Mouse (Mus musculus) cerebellum, adult (tissue): ENCODE results near the gene Spast.
"Not testable (repeated sequence)": the region's sequence is repeated elsewhere in the genome, so short reads cannot be mapped to it uniquely, and the experiment has no call there.

Source experiments
- ATAC-seq: cut with Nextera tagmentation; 2 replicates; pipeline ENCODE4 v1.9.2; 2017; ENCODE audit warnings: mild to moderate bottlenecking, moderate library complexity, mixed read lengths; ENCODE audit not compliant: insufficient number of reproducible peaks, low FRiP score, low TSS enrichment

Gene Spast

DNA sequence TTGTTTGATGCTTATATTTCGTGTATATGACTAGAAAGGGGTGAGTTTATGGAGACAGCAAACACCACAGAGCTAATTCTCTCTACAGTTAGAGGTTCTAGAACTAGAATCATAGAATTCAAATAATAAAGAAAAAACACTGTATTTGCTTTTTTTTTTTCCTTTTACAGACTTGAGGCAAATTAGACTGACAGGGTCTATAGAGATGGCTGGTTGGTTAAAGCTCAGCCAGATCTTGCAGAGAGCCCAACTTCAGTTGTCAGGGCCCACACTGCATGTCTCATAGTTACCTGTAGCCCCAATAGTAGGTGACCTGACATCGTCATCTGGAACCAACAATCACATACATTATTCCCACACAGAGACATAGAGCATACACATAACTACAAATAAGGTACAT, 14.9 kb upstream of the Spast start, which contains the start of gene Dpy30:
Gene Dpy30, minus strand, starts transcription at position 101 of the 400 bp plus-strand sequence.
- ATAC-seq: no peak

DNA sequence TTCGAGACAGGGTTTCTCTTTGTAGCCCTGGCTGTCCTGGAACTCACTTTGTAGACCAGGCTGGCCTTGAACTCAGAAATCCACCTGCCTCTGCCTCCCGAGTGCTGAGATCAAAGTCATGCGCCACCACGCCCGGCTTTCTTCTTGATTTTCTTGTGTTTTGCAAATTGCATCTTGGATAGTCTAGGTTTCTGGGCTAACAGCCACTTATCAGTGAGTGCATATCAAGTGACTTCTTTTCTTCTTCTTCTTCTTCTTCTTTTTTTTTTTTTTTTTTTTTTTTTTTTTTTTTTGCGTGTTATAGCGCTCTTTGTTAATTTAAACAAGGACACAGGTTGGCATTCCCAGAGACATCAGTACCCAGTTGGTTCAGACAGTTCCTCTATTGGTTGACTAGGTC, 11.6 kb upstream of the Spast start:
- ATAC-seq: not testable (repeated sequence)

DNA sequence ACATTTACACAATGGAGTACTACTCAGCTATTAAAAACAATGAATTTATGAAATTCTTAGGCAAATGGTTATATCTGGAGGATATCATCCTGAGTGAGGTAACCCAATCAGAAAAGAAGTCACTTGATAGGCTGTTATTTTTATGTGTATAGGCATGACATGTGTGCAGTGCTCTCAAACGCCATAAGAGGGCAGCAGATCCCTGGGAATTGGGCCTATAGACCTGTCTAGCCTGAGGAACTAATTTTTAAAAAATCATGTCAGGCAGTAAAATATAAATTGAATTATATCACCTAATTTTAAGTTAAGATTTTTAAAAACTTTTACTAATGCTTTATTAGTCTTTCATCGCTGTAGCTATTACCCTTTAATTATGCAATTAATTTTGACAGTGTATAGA, 10.6 kb upstream of the Spast start:
- ATAC-seq: not testable (repeated sequence)

GRCm38 (mm10) chr17:74331049-74331676, 7.6 kb upstream of the Spast start:
- no peak for ATAC-seq

DNA sequence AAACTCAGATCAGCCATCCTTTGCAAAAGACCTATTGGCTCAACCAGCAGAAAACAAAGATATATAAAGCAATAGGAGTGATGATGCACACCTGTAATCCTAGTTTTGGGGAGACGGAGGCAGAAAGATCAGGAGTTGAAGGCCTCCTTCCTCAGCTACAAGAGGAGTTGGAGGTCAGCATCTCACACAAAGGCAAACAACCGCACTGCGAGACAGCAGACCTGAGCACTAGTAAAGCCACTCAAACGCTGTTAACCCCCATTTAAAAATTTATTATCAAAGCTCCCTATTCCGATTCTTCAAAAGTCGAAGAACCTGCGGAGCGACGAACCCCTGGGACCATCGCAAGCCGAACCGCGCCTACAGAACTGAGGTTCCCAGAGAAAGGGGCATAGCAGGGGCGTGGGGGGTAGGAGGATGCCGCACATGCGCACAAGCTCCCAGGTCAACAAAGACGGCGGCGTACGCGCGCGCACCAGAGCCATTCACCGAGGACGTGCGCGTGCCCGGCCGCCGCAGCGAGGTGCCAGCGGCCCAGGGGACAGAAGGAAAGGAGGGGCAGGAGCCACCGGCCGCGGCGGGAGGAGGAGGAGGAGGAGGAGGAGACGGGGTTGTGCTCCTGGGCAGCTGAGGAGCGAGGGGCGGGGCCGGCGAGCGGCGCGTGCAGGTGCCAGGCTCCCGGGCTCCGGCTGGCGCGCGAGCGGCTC, 409 bp upstream of the Spast start:
- ATAC-seq: peak; percentile 89

- no peak for ATAC-seq
Observed at GRCm38 (mm10) chr17:74341151-74341550, 2.4 kb downstream of the Spast start.

GRCm38 (mm10) chr17:74363592-74363991, 24.8 kb downstream of the Spast start:
- no peak for ATAC-seq

DNA sequence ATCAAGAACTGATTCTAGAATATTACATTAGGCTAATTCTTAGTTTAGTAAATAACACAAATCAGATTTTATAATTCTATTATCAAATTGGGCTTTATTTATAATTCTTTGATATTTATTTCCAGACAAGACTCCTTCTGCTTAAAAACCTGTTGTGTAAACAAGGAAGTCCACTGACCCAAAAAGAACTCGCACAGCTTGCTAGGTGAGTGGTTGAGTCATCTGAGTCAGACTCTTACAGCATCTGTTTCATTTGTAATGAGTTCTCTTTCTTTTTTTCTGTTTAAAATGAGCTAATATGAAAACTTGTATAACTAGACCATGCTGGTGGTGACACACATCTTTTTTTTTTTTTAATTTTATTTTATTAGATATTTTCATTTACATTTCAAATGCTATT, 38.1 kb downstream of the Spast start:
- ATAC-seq: no peak

DNA sequence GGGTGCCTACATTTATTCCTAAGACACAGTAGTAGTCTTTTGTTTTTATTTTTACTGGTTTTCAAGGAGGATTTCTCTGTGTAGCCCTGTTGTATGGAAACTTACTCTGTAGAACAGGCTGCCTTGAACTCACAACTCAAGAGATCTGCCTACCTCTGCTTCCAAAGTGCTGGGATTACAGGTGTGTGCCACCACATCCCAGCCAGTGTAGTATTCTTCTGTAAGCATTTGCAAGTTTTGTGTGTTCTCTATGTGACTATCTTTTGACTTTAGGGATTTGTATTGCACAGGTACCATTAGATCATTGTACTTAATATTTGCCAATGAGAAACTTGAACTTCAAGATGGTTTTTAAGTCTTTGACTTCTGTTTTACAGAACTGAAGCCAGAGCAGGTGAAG, 47.9 kb downstream of the Spast start:
- no peak for ATAC-seq

DNA sequence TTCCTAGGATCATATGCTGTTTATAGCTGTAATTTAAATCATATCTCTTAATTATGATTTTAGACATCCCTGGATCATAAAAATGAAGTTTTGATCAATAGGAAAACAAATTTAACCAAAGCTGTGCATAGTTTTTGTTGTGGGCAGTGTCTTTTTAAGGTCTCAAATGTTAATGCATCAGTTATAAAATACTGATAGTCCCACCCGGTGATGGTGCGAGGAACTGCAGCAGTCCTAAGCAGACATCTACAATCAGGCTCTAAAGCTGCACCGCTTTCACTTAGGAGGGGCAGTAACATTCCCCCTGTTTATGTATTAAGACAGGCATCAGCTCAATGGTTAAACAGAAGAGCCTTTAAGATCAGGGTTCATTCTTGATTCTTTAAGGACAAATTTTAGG, 51.1 kb downstream of the Spast start:
- no peak for ATAC-seq

- ATAC-seq: no peak
Observed at GRCm38 (mm10) chr17:74394381-74394780, 55.6 kb downstream of the Spast start.

DNA sequence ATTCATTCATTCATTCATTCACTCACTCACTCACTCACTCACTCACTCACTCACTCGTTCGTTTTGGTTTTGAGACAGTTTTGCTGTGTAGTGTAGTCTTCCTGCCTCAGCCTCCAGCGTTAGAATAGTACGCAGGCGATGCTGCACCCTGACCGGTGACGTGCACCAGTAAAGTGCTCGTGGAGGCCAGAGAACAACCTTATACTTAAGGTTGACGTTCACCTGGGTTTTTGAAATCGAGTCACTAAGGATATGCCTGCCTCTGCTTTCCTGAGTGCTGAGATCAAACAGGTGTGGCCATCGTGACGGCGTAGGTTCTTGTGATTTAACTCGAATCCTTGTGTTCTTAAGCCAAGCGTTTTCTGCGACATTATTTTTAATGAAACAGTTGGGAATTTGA, 56.1 kb downstream of the Spast start:
- ATAC-seq: 0 out of 2 replicates have a peak, but pooled peaks have one; percentile 11

- peak; percentile 100 for ATAC-seq
Observed at GRCm38 (mm10) chr17:74395383-74396065, 56.7 kb downstream of the Spast start, which contains the start of gene Slc30a6. TSS of gene Slc30a6 (plus strand) at chr17:74395608.

DNA sequence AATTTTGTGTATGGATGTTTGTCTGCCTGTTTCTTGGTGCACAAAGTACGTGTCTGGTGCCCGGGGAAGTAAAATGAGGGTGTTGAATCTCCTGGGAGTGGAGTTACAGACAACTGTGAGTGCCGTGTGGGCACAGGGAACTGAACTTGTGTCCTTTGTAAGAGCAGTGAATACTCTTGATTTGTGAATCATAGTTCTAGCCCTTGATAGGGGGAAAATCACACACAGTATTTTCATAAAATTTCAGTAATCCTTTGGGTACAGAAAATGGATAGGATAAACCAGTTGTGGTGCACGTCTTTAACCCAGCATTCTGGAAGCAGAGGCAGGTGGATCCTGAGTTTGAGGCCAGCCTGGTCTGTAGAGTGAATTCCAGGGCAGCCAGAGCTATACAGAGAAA, 58.0 kb downstream of the Spast start:
- no peak for ATAC-seq

DNA sequence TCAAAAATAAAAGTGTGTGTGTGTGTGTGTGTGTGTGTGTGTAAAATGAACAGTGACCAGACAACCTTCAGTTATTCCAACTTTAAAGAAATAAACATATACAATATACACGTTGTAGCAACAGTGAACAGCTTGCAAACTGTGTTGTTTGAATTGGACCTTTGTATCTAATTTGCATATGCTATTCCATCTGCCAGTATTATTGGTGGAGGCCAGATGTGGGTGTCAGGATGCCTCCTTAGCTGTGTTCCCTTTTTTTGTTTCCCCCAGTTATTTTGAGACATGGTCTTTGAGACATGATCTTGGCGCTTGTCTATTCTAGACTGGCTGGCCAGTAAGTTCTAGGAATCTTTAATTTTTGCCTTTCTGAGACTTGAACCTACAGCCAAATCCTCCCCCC, 58.4 kb downstream of the Spast start:
- ATAC-seq: no peak

DNA sequence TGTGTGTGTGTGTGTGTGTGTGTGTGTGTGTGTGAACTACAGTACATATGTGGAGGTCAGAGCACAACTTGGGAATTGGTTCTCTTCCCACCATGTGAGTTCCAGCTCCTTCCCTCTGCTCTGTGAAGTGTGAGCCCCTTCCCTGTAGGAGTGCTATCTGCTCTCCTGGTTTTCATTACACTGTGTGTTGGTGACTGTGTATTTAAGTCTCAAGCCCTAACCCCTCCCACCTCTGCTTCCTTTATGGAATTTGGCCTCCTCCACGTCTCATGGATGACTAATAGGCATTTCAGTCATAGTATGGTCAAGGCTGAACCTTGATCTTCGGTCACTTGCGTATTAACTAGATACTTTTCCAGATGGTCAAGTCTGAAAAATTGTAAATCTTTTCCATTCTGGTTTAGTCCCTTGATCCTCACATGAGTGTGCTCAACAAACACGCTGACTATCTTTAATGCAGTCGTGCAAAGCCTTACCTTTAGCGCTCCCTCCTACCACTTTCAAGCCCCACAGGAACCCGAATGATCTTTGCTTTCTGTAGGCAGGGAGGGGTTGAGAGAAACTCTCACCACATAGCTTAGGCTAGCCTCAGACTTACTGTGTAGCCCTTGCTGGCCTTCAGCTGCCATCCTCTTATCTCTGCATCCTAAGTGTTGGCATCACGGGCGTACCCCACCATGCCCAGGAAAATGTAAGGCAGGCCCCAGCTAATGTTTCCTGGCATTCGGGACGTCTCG, 63.9 kb downstream of the Spast start:
- no peak for ATAC-seq

GRCm38 (mm10) chr17:74406487-74406886, 67.7 kb downstream of the Spast start:
- ATAC-seq: no peak

GRCm38 (mm10) chr17:74409722-74410121, 70.9 kb downstream of the Spast start:
- no peak for ATAC-seq

- no peak for ATAC-seq
Observed at GRCm38 (mm10) chr17:74413324-74413723, 74.5 kb downstream of the Spast start.

DNA sequence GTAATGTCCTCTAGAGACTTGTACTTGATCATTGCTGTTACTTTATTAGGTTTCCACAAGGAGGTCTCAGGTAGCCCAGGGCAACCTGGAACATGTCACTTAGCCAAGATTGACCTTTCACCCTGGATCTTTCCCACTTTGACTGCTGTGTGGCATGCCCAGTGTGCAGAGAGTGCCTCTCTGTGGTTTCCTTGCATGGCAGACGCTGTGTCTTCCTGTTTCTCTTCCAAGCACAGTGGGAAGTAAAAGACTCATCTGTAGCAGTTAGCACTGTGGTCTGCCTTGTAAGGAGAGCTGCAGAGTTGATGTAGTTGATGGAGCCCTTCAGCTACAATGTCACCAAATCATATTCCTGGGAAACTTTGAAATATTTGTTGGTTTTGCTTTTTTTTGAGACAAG, 75.9 kb downstream of the Spast start:
- ATAC-seq: no peak
